Mouse (Mus musculus) CH12.LX (cell line): ENCODE measurements around the gene Foxa3. TPM values are rescaled to one million over a fixed set of nuclear protein-coding genes. Genes with fewer than 3 reads are reported as not detected.

Experiments
- DNase-seq: peaks from one replicate; pipeline ENCODE4 v3.0.0-alpha.2; 2013; ENCODE audit errors: extremely low read depth
- H3K27ac ChIP-seq: 2 replicates; pipeline ENCODE4 v1.5.1; 2012; ENCODE audit warnings: low read depth, mild to moderate bottlenecking, control low read depth, moderate library complexity; ENCODE audit not compliant: insufficient read depth
- H3K27me3 ChIP-seq: replicated peaks from 2 replicates; pipeline ENCODE3; 2012; ENCODE audit warnings: inconsistent platforms
- H3K36me3 ChIP-seq, 2 experiments: replicated peaks in 1 of 2; 2 replicates each; pipeline versions ENCODE3 to v1.6.1; 2012; ENCODE audit warnings: inconsistent platforms in 1 of 2, low read length in 1 of 2, mild to moderate bottlenecking in 1 of 2, mixed read lengths in 1 of 2, moderate library complexity in 1 of 2; ENCODE audit not compliant: control insufficient read depth in 1 of 2, insufficient read depth in 1 of 2
- H3K4me1 ChIP-seq, 2 experiments: 2 replicates each; pipeline ENCODE4 v1.6.1; 2012; ENCODE audit warnings: inconsistent platforms in 1 of 2, moderate library complexity in 1 of 2; ENCODE audit not compliant: insufficient read depth in 2 of 2, control insufficient read depth in 1 of 2
- H3K4me2 ChIP-seq: 2 replicates; pipeline ENCODE4 v1.6.1; 2012; ENCODE audit warnings: low read depth, mild to moderate bottlenecking, control low read depth; ENCODE audit not compliant: poor library complexity, insufficient read depth, severe bottlenecking
- H3K4me3 ChIP-seq, 3 experiments: fragments of 150-350 bp in 1 of 3; sonication (generic) in 1 of 3; replicated peaks in 1 of 3; 2 replicates each; pipeline versions ENCODE3 to v1.5.1; 2011 to 2012; ENCODE audit warnings: low read depth in 2 of 3, low read length in 2 of 3, mild to moderate bottlenecking in 2 of 3, moderate library complexity in 2 of 3, control low read depth in 1 of 3, improper control_type of control experiment in 1 of 3, inconsistent platforms in 1 of 3, mixed read lengths in 1 of 3; ENCODE audit not compliant: poor library complexity in 1 of 3
- H3K79me2 ChIP-seq: replicated peaks from 2 replicates; pipeline ENCODE4 v1.6.1; 2012; ENCODE audit warnings: mild to moderate bottlenecking, moderate library complexity; ENCODE audit not compliant: control insufficient read depth, poor library complexity, insufficient read depth, severe bottlenecking; ENCODE audit errors: extremely low read depth
- H3K9ac ChIP-seq: 2 replicates; pipeline ENCODE4 v1.6.1; 2012; ENCODE audit warnings: low read depth, mild to moderate bottlenecking, control low read depth, moderate library complexity; ENCODE audit not compliant: insufficient read depth
- H3K9me3 ChIP-seq: replicated peaks from 2 replicates; pipeline ENCODE3; 2012; ENCODE audit warnings: low read length, inconsistent platforms, mixed read lengths
- BHLHE40 ChIP-seq: IDR thresholded peaks from 2 replicates; pipeline ENCODE4 v1.6.1; 2011; ENCODE audit warnings: mild to moderate bottlenecking, low read depth, low read length, improper control_type of control experiment
- CHD2 ChIP-seq: IDR thresholded peaks from 2 replicates; pipeline ENCODE4 v1.6.1; 2011; ENCODE audit warnings: low read length, improper control_type of control experiment
- CTCF ChIP-seq, 2 experiments: IDR thresholded peaks in 1 of 2; conservative IDR thresholded peaks in 1 of 2; 2 replicates each; pipeline ENCODE4 v1.5.1; 2011 to 2012; ENCODE audit warnings: low read depth in 2 of 2, low read length in 2 of 2, improper control_type of control experiment in 1 of 2, inconsistent platforms in 1 of 2, mild to moderate bottlenecking in 1 of 2, moderate library complexity in 1 of 2
- ELF1 ChIP-seq: IDR thresholded peaks from 2 replicates; pipeline ENCODE4 v1.6.1; 2014; ENCODE audit warnings: low read depth, mild to moderate bottlenecking, inconsistent platforms, low read length, improper control_type of control experiment
- EP300 ChIP-seq: IDR thresholded peaks from 2 replicates; pipeline ENCODE4 v1.6.1; 2011; ENCODE audit warnings: low read length, improper control_type of control experiment
- ETS1 ChIP-seq: conservative IDR thresholded peaks from 2 replicates; pipeline ENCODE4 v1.6.1; 2012; ENCODE audit warnings: low read depth, mild to moderate bottlenecking, inconsistent platforms, low read length, improper control_type of control experiment, moderate library complexity
- GABPA ChIP-seq: IDR thresholded peaks from 2 replicates; pipeline ENCODE4 v1.6.1; 2012; ENCODE audit warnings: low read depth, low read length, improper control_type of control experiment, inconsistent platforms; ENCODE audit not compliant: insufficient replicate concordance
- HCFC1 ChIP-seq: IDR thresholded peaks from 2 replicates; pipeline ENCODE4 v1.6.1; 2012; ENCODE audit warnings: low read depth, mild to moderate bottlenecking, inconsistent platforms, low read length, improper control_type of control experiment
- IRF4 ChIP-seq: IDR thresholded peaks from 2 replicates; pipeline ENCODE4 v1.6.1; 2014; ENCODE audit warnings: low read depth, mild to moderate bottlenecking, inconsistent platforms, low read length, improper control_type of control experiment
- JUN ChIP-seq: IDR thresholded peaks from 2 replicates; pipeline ENCODE4 v1.6.1; 2011; ENCODE audit warnings: low read depth, mild to moderate bottlenecking, low read length, improper control_type of control experiment, moderate library complexity; ENCODE audit not compliant: insufficient read depth
- JUND ChIP-seq: conservative IDR thresholded peaks from 2 replicates; pipeline ENCODE4 v1.6.1; 2011; ENCODE audit warnings: low read depth, low read length, improper control_type of control experiment
- KAT2A ChIP-seq: IDR thresholded peaks from 2 replicates; pipeline ENCODE4 v1.6.1; 2012; ENCODE audit warnings: low read length, improper control_type of control experiment, inconsistent platforms; ENCODE audit not compliant: insufficient replicate concordance
- MAFK ChIP-seq: IDR thresholded peaks from 2 replicates; pipeline ENCODE4 v1.6.1; 2011; ENCODE audit warnings: low read length, improper control_type of control experiment; ENCODE audit not compliant: insufficient replicate concordance
- MAX ChIP-seq: IDR thresholded peaks from 2 replicates; pipeline ENCODE4 v1.6.1; 2011; ENCODE audit warnings: low read length, improper control_type of control experiment
- NELFE ChIP-seq: IDR thresholded peaks from 2 replicates; pipeline ENCODE4 v1.6.1; 2011; ENCODE audit warnings: low read depth, low read length, improper control_type of control experiment
- PAX5 ChIP-seq: IDR thresholded peaks from 2 replicates; pipeline ENCODE4 v1.6.1; 2012; ENCODE audit warnings: low read length, inconsistent platforms, mixed read lengths
- POLR2A ChIP-seq: IDR thresholded peaks from 2 replicates; pipeline ENCODE4 v1.6.1; 2011; ENCODE audit warnings: low read depth, mild to moderate bottlenecking, improper control_type of control experiment, low read length
- RCOR1 ChIP-seq: conservative IDR thresholded peaks from 2 replicates; pipeline ENCODE4 v1.6.1; 2012; ENCODE audit warnings: low read depth, mild to moderate bottlenecking, inconsistent platforms, low read length, improper control_type of control experiment
- SIN3A ChIP-seq: IDR thresholded peaks from 2 replicates; pipeline ENCODE4 v1.6.1; 2012; ENCODE audit warnings: low read length, improper control_type of control experiment, inconsistent platforms
- SMC3 ChIP-seq: IDR thresholded peaks from 2 replicates; pipeline ENCODE4 v1.6.1; 2011; ENCODE audit warnings: low read depth, low read length, improper control_type of control experiment
- TCF12 ChIP-seq: IDR thresholded peaks from 2 replicates; pipeline ENCODE4 v1.6.1; 2014; ENCODE audit warnings: low read depth, mild to moderate bottlenecking, inconsistent platforms, low read length, improper control_type of control experiment
- UBTF ChIP-seq: IDR thresholded peaks from 2 replicates; pipeline ENCODE4 v1.6.1; 2012; ENCODE audit warnings: low read depth, mild to moderate bottlenecking, inconsistent platforms, low read length, improper control_type of control experiment, moderate library complexity
- USF2 ChIP-seq: conservative IDR thresholded peaks from 2 replicates; pipeline ENCODE4 v1.6.1; 2011; ENCODE audit warnings: low read depth, low read length, improper control_type of control experiment
- ZKSCAN1 ChIP-seq: IDR thresholded peaks from 2 replicates; pipeline ENCODE4 v1.6.1; 2012; ENCODE audit warnings: low read depth, inconsistent platforms, low read length, improper control_type of control experiment, borderline replicate concordance
- ZMIZ1 ChIP-seq: IDR thresholded peaks from 2 replicates; pipeline ENCODE4 v1.6.1; 2012; ENCODE audit warnings: low read depth, mild to moderate bottlenecking, inconsistent platforms, low read length, improper control_type of control experiment
- dilution Hi-C: fragments of 300-500 bp; cut with MboI; formaldehyde crosslinking; loops from 2 replicates; pipeline ENCODE4 v1.14.3; 2020; ENCODE audit warnings: low sequenced_read_pairs; ENCODE audit not compliant: extremely low pct_unique_long_range_greater_than_20kb, extremely low pct_ligation_motif_present
- in situ Hi-C: fragments of 300-500 bp; cut with MboI; formaldehyde crosslinking; loops from 3 replicates; pipeline ENCODE4 v1.14.3; 2019; ENCODE audit warnings: low sequenced_read_pairs, low pct_ligation_motif_present, low pct_unique_long_range_greater_than_20kb, mixed read lengths
- polyA plus RNA-seq: library from polyadenylated mRNA; unstranded; fragments of >175 nt; gene quantifications from 2 replicates; pipeline ENCODE4 v1.2.1, GENCODE M21; 2012; ENCODE audit warnings: low read depth; ENCODE audit not compliant: insufficient read length
- total RNA-seq, 2 experiments: library from RNA; depleted of rRNA; stranded (reverse); fragments of 300-350 nt in 1 of 2; fragments of >200 nt in 1 of 2; gene quantifications; 2 replicates each; pipeline ENCODE4 v1.2.3; 2012 to 2014

Foxa3 gene
- total and polyA plus RNA-seq, 3 experiments: 0.08 TPM; not detected in 2

DNA sequence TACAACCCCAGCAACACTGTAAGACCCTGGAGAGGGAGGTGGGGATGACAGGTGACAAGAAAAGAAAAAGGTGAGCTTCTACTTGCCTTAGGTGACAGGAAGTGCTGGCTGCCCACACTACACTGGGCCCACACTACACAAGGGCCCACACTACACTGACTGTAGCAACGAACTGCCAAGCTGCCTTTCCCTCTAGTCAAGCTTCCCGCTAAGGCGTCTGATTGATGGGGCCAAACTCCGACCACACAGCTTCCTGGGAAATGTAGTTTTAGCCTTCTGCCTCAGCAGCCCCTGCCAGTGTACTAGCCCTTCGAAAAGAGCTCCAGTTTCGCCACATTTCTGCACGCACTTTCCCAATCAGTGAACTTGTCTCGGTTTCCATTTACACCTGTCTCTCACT is 55.7 kb downstream of the Foxa3 start:
- in situ Hi-C loops: no loop called here
- Histone ChIP-seq H3K79me2 (no peaks in the 10 kb centered on the region), H3K4me2 (peak overlapping the region; percentile 9; the same call in 1 of the 2 replicates), H3K27ac (no peak overlapping the region), H3K4me1 (peaks cover 3 to 11% of the 10 kb centered on the region in 2 experiments; a peak in 2 of 4 replicates), H3K4me3 (no peak overlapping the region), H3K9ac (no peak overlapping the region), H3K36me3 (no peaks in the 10 kb centered on the region), H3K9me3 (peaks cover 6% of the 10 kb centered on the region), H3K27me3 (peaks cover 79% of the 10 kb centered on the region)
- dilution Hi-C loops: no loop called here
- no peak for TF ChIP-seq NELFE
- TF ChIP-seq MAFK: 0 out of 2 replicates have a peak, but pooled peaks have one; percentile 18
- TF ChIP-seq TCF12: no peak
- TF ChIP-seq HCFC1: peak; percentile 77
- no peak for TF ChIP-seq PAX5
- 0 out of 2 replicates have a peak, but pooled peaks have one; percentile 22 for TF ChIP-seq BHLHE40
- TF ChIP-seq EP300: 0 out of 2 replicates have a peak, but pooled peaks have one; percentile 48
- TF ChIP-seq ZKSCAN1: no peak
- no peak for TF ChIP-seq ZMIZ1
- 0 out of 2 replicates have a peak, but pooled peaks have one; percentile 10 for TF ChIP-seq KAT2A
- TF ChIP-seq JUND: no peak
- no peak for TF ChIP-seq IRF4
- no peak for TF ChIP-seq GABPA
- no peak for TF ChIP-seq RCOR1
- no peak for TF ChIP-seq UBTF
- TF ChIP-seq CHD2: no peak
- TF ChIP-seq CTCF (conservative IDR thresholded peaks at IDR 0.05 in 1 of 2, IDR thresholded peaks at IDR 0.05 in 1 of 2; ENCODE audit: low read depth in 2 of 2, low read length in 2 of 2): no peak
- 0 out of 2 replicates have a peak, but pooled peaks have one; percentile 28 for TF ChIP-seq MAX
- DNase-seq: no peak

DNA sequence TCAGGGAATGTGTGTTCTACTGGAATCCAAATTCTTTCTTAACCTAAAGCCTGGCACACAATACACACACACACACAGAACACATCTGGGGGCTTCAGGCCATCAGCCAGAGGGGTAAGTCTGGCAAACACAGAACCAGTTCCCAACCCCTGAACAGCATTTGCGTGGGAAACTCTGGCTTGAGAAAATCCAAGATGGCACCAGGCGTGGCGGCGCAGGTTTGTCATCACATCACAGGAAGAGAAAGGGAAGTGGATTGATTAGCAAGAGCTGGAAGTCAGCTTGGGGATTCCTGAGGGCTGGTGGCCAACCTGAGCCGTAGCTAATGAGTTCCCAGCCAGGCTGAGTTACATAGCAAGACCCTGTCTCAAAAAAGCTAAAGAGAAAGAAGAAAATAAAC is 58.0 kb downstream of the Foxa3 start:
- DNase-seq: no peak
- no peak overlapping the region for H3K4me2 ChIP-seq
- in situ Hi-C loops (no loop called here), dilution Hi-C loops (no loop called here)
- H3K9ac ChIP-seq: no peak overlapping the region
- peaks cover 14 to 21% of the 10 kb centered on the region in 2 experiments for H3K4me1 ChIP-seq
- no peaks in the 10 kb centered on the region for H3K79me2 ChIP-seq
- H3K27me3 ChIP-seq: peaks cover 93% of the 10 kb centered on the region
- no peak overlapping the region for H3K4me3 ChIP-seq
- no peak for TF ChIP-seq SMC3
- TF ChIP-seq BHLHE40: no peak
- TF ChIP-seq PAX5: no peak
- TF ChIP-seq GABPA: no peak
- TF ChIP-seq POLR2A: no peak
- no peak for TF ChIP-seq CHD2
- no peak for TF ChIP-seq KAT2A
- no peak for TF ChIP-seq IRF4
- TF ChIP-seq ETS1: no peak
- no peak for TF ChIP-seq CTCF (conservative IDR thresholded peaks at IDR 0.05 in 1 of 2, IDR thresholded peaks at IDR 0.05 in 1 of 2; ENCODE audit: low read depth in 2 of 2, low read length in 2 of 2)
- TF ChIP-seq USF2: no peak
- no peak for TF ChIP-seq ELF1
- TF ChIP-seq JUN: no peak
- no peak for TF ChIP-seq MAFK
- no peak for TF ChIP-seq SIN3A
- no peaks in the 10 kb centered on the region for H3K9me3 ChIP-seq
- H3K27ac ChIP-seq: no peak overlapping the region
- no peaks in the 10 kb centered on the region for H3K36me3 ChIP-seq
